Mouse (Mus musculus) T-helper 1 cell (primary cell): ENCODE measurements around the gene Cfap100.

Experiments used
- in situ Hi-C: fragments of 300-600 bp; cut with MboI, MseI; formaldehyde crosslinking; loops from one replicate; pipeline ENCODE4 v1.15.1; 2025; ENCODE audit warnings: high pct_unique_total_duplicates

Cfap100 gene

GRCm38 (mm10) chr6:90457421-90457820 is 28.8 kb upstream of the Cfap100 start:
- in situ Hi-C loops, result no loop called here

GRCm38 (mm10) chr6:90453751-90454150 is 25.2 kb upstream of the Cfap100 start:
- in situ Hi-C loops, result no loop called here

- in situ Hi-C loops, result no loop called here
Observed at GRCm38 (mm10) chr6:90452603-90453002, 24.0 kb upstream of the Cfap100 start.

GRCm38 (mm10) chr6:90451512-90451911 is 22.9 kb upstream of the Cfap100 start:
- in situ Hi-C loops, result no loop called here

GRCm38 (mm10) chr6:90450697-90451096 is 22.1 kb upstream of the Cfap100 start:
- in situ Hi-C loops, result no loop called here

- in situ Hi-C loops, result no loop called here
Observed at GRCm38 (mm10) chr6:90450179-90450578, 21.6 kb upstream of the Cfap100 start.

- in situ Hi-C loops, result no loop called here
Observed at GRCm38 (mm10) chr6:90446883-90447282, 18.3 kb upstream of the Cfap100 start.

GRCm38 (mm10) chr6:90437041-90437440 is 8.4 kb upstream of the Cfap100 start:
- in situ Hi-C loops, result no loop called here

GRCm38 (mm10) chr6:90436192-90436907 is 7.8 kb upstream of the Cfap100 start:
- in situ Hi-C loops, result no loop called here

GRCm38 (mm10) chr6:90435195-90435618 is 6.6 kb upstream of the Cfap100 start:
- in situ Hi-C loops, result no loop called here

GRCm38 (mm10) chr6:90434687-90435086 is 6.1 kb upstream of the Cfap100 start:
- in situ Hi-C loops, result loop anchor here (5.0 kb wide), 1 partner anchor 752 kb away; no protein-coding TSS in a partner anchor

GRCm38 (mm10) chr6:90431487-90431886 is 2.9 kb upstream of the Cfap100 start:
- in situ Hi-C loops, result loop anchor here (5.0 kb wide), 1 partner anchor 749 kb away; no protein-coding TSS in a partner anchor

GRCm38 (mm10) chr6:90429911-90430310 is 1.3 kb upstream of the Cfap100 start:
- in situ Hi-C loops, result loop anchor here (5.0 kb wide), 1 partner anchor 748 kb away; no protein-coding TSS in a partner anchor

- in situ Hi-C loops, result no loop called here
Observed at GRCm38 (mm10) chr6:90426003-90426402, 2.6 kb downstream of the Cfap100 start.

GRCm38 (mm10) chr6:90425361-90425760 is 3.2 kb downstream of the Cfap100 start:
- in situ Hi-C loops, result no loop called here

GRCm38 (mm10) chr6:90422565-90422964 is 6.0 kb downstream of the Cfap100 start:
- in situ Hi-C loops, result no loop called here

- in situ Hi-C loops, result no loop called here
Observed at GRCm38 (mm10) chr6:90411926-90412325, 16.7 kb downstream of the Cfap100 start.

GRCm38 (mm10) chr6:90410972-90411371 is 17.6 kb downstream of the Cfap100 start:
- in situ Hi-C loops, result no loop called here

GRCm38 (mm10) chr6:90408632-90409031 is 20.0 kb downstream of the Cfap100 start:
- in situ Hi-C loops, result no loop called here

- in situ Hi-C loops, result loop anchor here (25.0 kb wide), 2 partner anchors 1790 to 1960 kb away; partner anchors contain the start of genes Eefsec and Mrps25
Observed at GRCm38 (mm10) chr6:90397291-90397690, 31.3 kb downstream of the Cfap100 start.

GRCm38 (mm10) chr6:90395751-90396150 is 32.8 kb downstream of the Cfap100 start:
- in situ Hi-C loops, result loop anchor here (25.0 kb wide), 2 partner anchors 1792 to 1958 kb away; partner anchors contain the start of genes Eefsec and Mrps25

- in situ Hi-C loops, result loop anchor here (25.0 kb wide), 2 partner anchors 1793 to 1957 kb away; partner anchors contain the start of genes Eefsec and Mrps25
Observed at GRCm38 (mm10) chr6:90393948-90394347, 34.6 kb downstream of the Cfap100 start.

- in situ Hi-C loops, result loop anchor here (25.0 kb wide), 2 partner anchors 1797 to 1953 kb away; partner anchors contain the start of genes Eefsec and Mrps25
Observed at GRCm38 (mm10) chr6:90390629-90391028, 38.0 kb downstream of the Cfap100 start.
